Mouse (Mus musculus): Measurements from ENCODE around the gene Mrgprd. TPM values are rescaled to one million over a fixed set of nuclear protein-coding genes. Genes with fewer than 3 reads are reported as not detected.

Mrgprd gene
- polyA plus RNA-seq, 1 experiment from 2014 or later: not detected

GRCm38 (mm10) chr7:145300321-145301007 is 14.2 kb upstream of the Mrgprd start, which contains the start of gene Mrgprf:
Mrgprf (plus strand) TSS chr7:145300828.
- Histone ChIP-seq H3K9me3 (ENCODE audit: control insufficient read depth, low read length) (no peaks in the 10 kb centered on the region), H3K4me3 (ENCODE audit: low read depth, low read length) (no peak within 1 kb of the TSS), H3K9ac (replicated peaks; ENCODE audit: low read depth, low read length) (no peak within 1 kb of the TSS), H3K4me1 (ENCODE audit: control insufficient read depth, insufficient read depth, low read length) (0 out of 2 replicates have a peak, but pooled peaks cover 3% of the 10 kb centered on the region), H3K36me3 (ENCODE audit: control insufficient read depth, insufficient read depth, low read length) (no peaks in the 10 kb centered on the region), H3K4me2 (ENCODE audit: low read depth, low read length) (no peak within 1 kb of the TSS), H3K27me3 (ENCODE audit: control insufficient read depth, insufficient read depth, low read length) (no peaks in the 10 kb centered on the region), H3K27ac (ENCODE audit: low read depth, low read length) (no peak within 1 kb of the TSS)
- no peak for ATAC-seq (ENCODE audit: low read depth)
- 36% methylated on average over 12 of the region's 13 CpGs for WGBS

- H3K4me1 ChIP-seq (ENCODE audit: control insufficient read depth, insufficient read depth, low read length): 0 out of 2 replicates have a peak, but pooled peaks cover 3% of the 10 kb centered on the region
- no peak overlapping the region for H3K4me3 ChIP-seq (ENCODE audit: low read depth, low read length)
- ATAC-seq (ENCODE audit: low read depth): no peak
- H3K36me3 ChIP-seq (ENCODE audit: control insufficient read depth, insufficient read depth, low read length): no peaks in the 10 kb centered on the region
- H3K27me3 ChIP-seq (ENCODE audit: control insufficient read depth, insufficient read depth, low read length): no peaks in the 10 kb centered on the region
- H3K9me3 ChIP-seq (ENCODE audit: control insufficient read depth, low read length): no peaks in the 10 kb centered on the region
- H3K9ac ChIP-seq (replicated peaks; ENCODE audit: low read depth, low read length): no peak overlapping the region
- no peak overlapping the region for H3K4me2 ChIP-seq (ENCODE audit: low read depth, low read length)
- H3K27ac ChIP-seq (ENCODE audit: low read depth, low read length): no peak overlapping the region
These were observed 13.7 kb upstream of the Mrgprd start for GRCm38 (mm10) chr7:145301008-145301340.

- ATAC-seq (ENCODE audit: low read depth): no peak
- WGBS: 85% methylated on average over 6 of the region's 6 CpGs
These were observed 13.2 kb upstream of the Mrgprd start for GRCm38 (mm10) chr7:145301341-145302005.

DNA sequence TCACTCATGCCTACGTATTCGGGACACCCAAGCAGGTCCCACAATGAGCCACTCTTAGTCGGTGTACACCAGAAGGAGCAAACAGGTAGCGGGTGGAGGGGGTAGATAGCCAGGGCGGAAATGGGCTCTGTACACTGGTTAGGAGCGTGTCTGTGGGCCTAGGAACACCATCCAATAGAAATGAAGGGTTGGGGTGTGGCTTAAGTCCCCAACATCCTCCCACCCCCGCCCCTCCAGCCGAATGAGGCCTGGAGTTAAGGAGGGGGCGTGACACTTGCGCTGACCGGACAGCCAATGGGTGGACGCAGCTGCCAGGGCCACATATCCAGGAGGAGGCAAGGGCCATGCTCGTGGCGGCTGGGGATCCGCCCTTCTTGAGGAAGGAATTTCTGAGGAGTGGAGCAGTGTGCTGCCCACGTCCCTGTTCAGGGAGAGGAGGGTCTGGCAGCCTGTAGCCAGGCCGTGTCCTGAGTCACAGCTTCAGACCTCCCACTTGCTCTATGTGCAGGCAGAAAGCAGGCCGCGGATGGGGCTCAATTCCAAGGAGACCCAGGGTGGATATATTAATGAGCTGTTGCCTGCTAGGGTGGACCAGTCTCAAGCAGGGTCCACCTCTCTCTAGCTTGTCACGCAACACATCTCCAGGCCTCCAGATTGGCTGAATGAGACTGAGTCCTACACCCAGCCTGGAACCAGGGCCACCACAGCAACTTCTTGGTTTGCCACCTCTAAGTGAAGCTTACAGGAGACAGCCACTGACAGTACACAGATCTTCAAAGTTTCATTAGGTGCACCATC is 11.9 kb upstream of the Mrgprd start:
- ATAC-seq (ENCODE audit: low read depth): peak; percentile 87
- no peak overlapping the region for H3K9ac ChIP-seq (replicated peaks; ENCODE audit: low read depth, low read length)
- H3K4me2 ChIP-seq (ENCODE audit: low read depth, low read length): peak overlapping the region; percentile 41
- H3K9me3 ChIP-seq (ENCODE audit: control insufficient read depth, low read length): no peaks in the 10 kb centered on the region
- no peak overlapping the region for H3K4me3 ChIP-seq (ENCODE audit: low read depth, low read length)
- WGBS: 8% methylated on average over 20 of the region's 20 CpGs
- H3K27ac ChIP-seq (ENCODE audit: low read depth, low read length): no peak overlapping the region
- no peaks in the 10 kb centered on the region for H3K27me3 ChIP-seq (ENCODE audit: control insufficient read depth, insufficient read depth, low read length)
- 0 out of 2 replicates have a peak, but pooled peaks cover 3% of the 10 kb centered on the region for H3K4me1 ChIP-seq (ENCODE audit: control insufficient read depth, insufficient read depth, low read length)
- no peaks in the 10 kb centered on the region for H3K36me3 ChIP-seq (ENCODE audit: control insufficient read depth, insufficient read depth, low read length)

More at GRCm38 (mm10) chr7:145301341-145302005, 13.2 kb upstream of the Mrgprd start:
- Histone ChIP-seq H3K9ac (replicated peaks; ENCODE audit: low read depth, low read length) (no peak overlapping the region), H3K9me3 (ENCODE audit: control insufficient read depth, low read length) (no peaks in the 10 kb centered on the region), H3K27me3 (ENCODE audit: control insufficient read depth, insufficient read depth, low read length) (no peaks in the 10 kb centered on the region), H3K4me1 (ENCODE audit: control insufficient read depth, insufficient read depth, low read length) (0 out of 2 replicates have a peak, but pooled peaks cover 3% of the 10 kb centered on the region), H3K27ac (ENCODE audit: low read depth, low read length) (no peak overlapping the region), H3K36me3 (ENCODE audit: control insufficient read depth, insufficient read depth, low read length) (no peaks in the 10 kb centered on the region), H3K4me3 (ENCODE audit: low read depth, low read length) (no peak overlapping the region), H3K4me2 (ENCODE audit: low read depth, low read length) (no peak overlapping the region)

DNA sequence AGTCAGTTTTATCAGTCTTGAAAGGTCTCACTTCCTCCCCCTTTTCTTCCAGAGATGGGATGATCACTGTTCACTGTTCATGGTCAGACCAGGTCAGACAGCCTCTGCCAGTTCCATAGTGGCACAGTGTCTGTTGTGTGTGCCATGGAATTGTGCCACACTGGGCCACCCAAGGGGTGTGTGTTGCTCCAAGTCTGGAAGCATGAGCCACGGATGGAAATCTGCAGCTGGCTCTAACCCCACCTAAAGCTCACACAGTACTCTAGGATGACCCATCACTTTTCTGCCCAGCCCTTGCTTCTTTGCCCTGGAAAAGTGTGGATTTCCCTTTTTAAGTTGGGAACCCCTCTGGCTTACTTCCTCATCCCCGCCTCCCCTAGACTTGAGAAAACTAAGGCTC is 10.5 kb upstream of the Mrgprd start:
- 84% methylated on average over 2 of the region's 2 CpGs for WGBS
- H3K4me1 ChIP-seq (ENCODE audit: control insufficient read depth, insufficient read depth, low read length): 0 out of 2 replicates have a peak, but pooled peaks cover 3% of the 10 kb centered on the region
- H3K9ac ChIP-seq (replicated peaks; ENCODE audit: low read depth, low read length): no peak overlapping the region
- no peak for ATAC-seq (ENCODE audit: low read depth)
- no peaks in the 10 kb centered on the region for H3K27me3 ChIP-seq (ENCODE audit: control insufficient read depth, insufficient read depth, low read length)
- no peak overlapping the region for H3K27ac ChIP-seq (ENCODE audit: low read depth, low read length)
- H3K9me3 ChIP-seq (ENCODE audit: control insufficient read depth, low read length): no peaks in the 10 kb centered on the region
- no peak overlapping the region for H3K4me2 ChIP-seq (ENCODE audit: low read depth, low read length)
- no peak overlapping the region for H3K4me3 ChIP-seq (ENCODE audit: low read depth, low read length)
- H3K36me3 ChIP-seq (ENCODE audit: control insufficient read depth, insufficient read depth, low read length): no peaks in the 10 kb centered on the region

DNA sequence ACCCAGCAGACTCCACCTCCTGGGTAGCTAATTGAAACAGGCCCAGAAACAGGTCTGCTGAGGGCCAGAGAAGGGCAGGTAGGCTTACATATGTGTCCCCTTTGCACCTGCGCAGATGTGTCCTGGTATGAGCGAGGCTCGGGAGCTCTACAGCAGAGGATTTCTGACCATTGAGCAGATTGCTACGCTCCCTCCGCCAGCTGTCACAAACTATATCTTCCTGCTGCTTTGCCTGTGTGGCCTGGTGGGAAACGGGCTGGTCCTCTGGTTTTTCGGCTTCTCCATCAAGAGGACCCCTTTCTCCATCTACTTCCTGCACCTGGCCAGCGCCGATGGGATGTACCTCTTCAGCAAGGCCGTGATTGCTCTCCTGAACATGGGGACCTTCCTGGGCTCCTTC is 7.0 kb upstream of the Mrgprd start:
- WGBS: 91% methylated on average over 10 of the region's 10 CpGs
- no peaks in the 10 kb centered on the region for H3K36me3 ChIP-seq (ENCODE audit: control insufficient read depth, insufficient read depth, low read length)
- no peak overlapping the region for H3K4me2 ChIP-seq (ENCODE audit: low read depth, low read length)
- no peak overlapping the region for H3K4me3 ChIP-seq (ENCODE audit: low read depth, low read length)
- H3K27me3 ChIP-seq (ENCODE audit: control insufficient read depth, insufficient read depth, low read length): no peaks in the 10 kb centered on the region
- H3K27ac ChIP-seq (ENCODE audit: low read depth, low read length): no peak overlapping the region
- H3K4me1 ChIP-seq (ENCODE audit: control insufficient read depth, insufficient read depth, low read length): 0 out of 2 replicates have a peak, but pooled peaks cover 3% of the 10 kb centered on the region
- no peak for ATAC-seq (ENCODE audit: low read depth)
- H3K9ac ChIP-seq (replicated peaks; ENCODE audit: low read depth, low read length): no peak overlapping the region
- no peaks in the 10 kb centered on the region for H3K9me3 ChIP-seq (ENCODE audit: control insufficient read depth, low read length)

GRCm38 (mm10) chr7:145308061-145308675 is 6.5 kb upstream of the Mrgprd start:
- H3K9me3 ChIP-seq (ENCODE audit: control insufficient read depth, low read length): no peaks in the 10 kb centered on the region
- no peak overlapping the region for H3K4me2 ChIP-seq (ENCODE audit: low read depth, low read length)
- WGBS: 79% methylated on average over 30 of the region's 30 CpGs
- no peak overlapping the region for H3K27ac ChIP-seq (ENCODE audit: low read depth, low read length)
- no peak overlapping the region for H3K9ac ChIP-seq (replicated peaks; ENCODE audit: low read depth, low read length)
- no peaks in the 10 kb centered on the region for H3K4me1 ChIP-seq (ENCODE audit: control insufficient read depth, insufficient read depth, low read length)
- ATAC-seq (ENCODE audit: low read depth): no peak
- no peak overlapping the region for H3K4me3 ChIP-seq (ENCODE audit: low read depth, low read length)
- no peaks in the 10 kb centered on the region for H3K27me3 ChIP-seq (ENCODE audit: control insufficient read depth, insufficient read depth, low read length)
- no peaks in the 10 kb centered on the region for H3K36me3 ChIP-seq (ENCODE audit: control insufficient read depth, insufficient read depth, low read length)

GRCm38 (mm10) chr7:145308866-145309265 is 5.8 kb upstream of the Mrgprd start:
- Histone ChIP-seq H3K27me3 (ENCODE audit: control insufficient read depth, insufficient read depth, low read length) (no peaks in the 10 kb centered on the region), H3K36me3 (ENCODE audit: control insufficient read depth, insufficient read depth, low read length) (no peaks in the 10 kb centered on the region), H3K4me3 (ENCODE audit: low read depth, low read length) (no peak overlapping the region), H3K4me1 (ENCODE audit: control insufficient read depth, insufficient read depth, low read length) (no peaks in the 10 kb centered on the region), H3K9me3 (ENCODE audit: control insufficient read depth, low read length) (no peaks in the 10 kb centered on the region), H3K4me2 (ENCODE audit: low read depth, low read length) (no peak overlapping the region), H3K9ac (replicated peaks; ENCODE audit: low read depth, low read length) (no peak overlapping the region), H3K27ac (ENCODE audit: low read depth, low read length) (no peak overlapping the region)
- 85% methylated on average over 4 of the region's 4 CpGs for WGBS
- no peak for ATAC-seq (ENCODE audit: low read depth)
